Mouse (Mus musculus) embryonic facial prominence, embryonic 14.5 days (tissue): ENCODE data around the gene Srpk3. TPM values are rescaled to one million over a fixed set of nuclear protein-coding genes. Genes with fewer than 3 reads are reported as not detected.

Source experiments
- ATAC-seq: fragments of 200-750 bp; cut with Nextera tagmentation; 2 replicates; pipeline ENCODE4 v1.8.0; 2017; ENCODE audit warnings: low read depth, moderate number of reproducible peaks, moderate TSS enrichment
- DNase-seq: peaks from one replicate; pipeline ENCODE4 v3.0.0-alpha.2; 2015; ENCODE audit warnings: low spot score
- H3K27ac ChIP-seq: fragments of 300-500 bp; sonication (generic); replicated peaks from 2 replicates; pipeline ENCODE4 v1.5.1; 2014; ENCODE audit warnings: low read depth, mild to moderate bottlenecking, low read length, moderate library complexity
- H3K27me3 ChIP-seq: fragments of 300-500 bp; sonication (generic); replicated peaks from 2 replicates; pipeline ENCODE4 v1.6.1; 2014; ENCODE audit warnings: low read length; ENCODE audit not compliant: control insufficient read depth, insufficient read depth
- H3K36me3 ChIP-seq: fragments of 300-500 bp; sonication (generic); 2 replicates; pipeline ENCODE4 v1.6.1; 2014; ENCODE audit warnings: low read length, mixed read lengths; ENCODE audit not compliant: control insufficient read depth, insufficient read depth
- H3K4me1 ChIP-seq: fragments of 300-500 bp; sonication (generic); 2 replicates; pipeline ENCODE4 v1.6.1; 2014; ENCODE audit warnings: antibody characterized with exemption, low read length; ENCODE audit not compliant: control insufficient read depth, insufficient read depth
- H3K4me2 ChIP-seq: fragments of 300-500 bp; sonication (generic); 2 replicates; pipeline ENCODE4 v1.6.1; 2014; ENCODE audit warnings: low read depth, mild to moderate bottlenecking, low read length, moderate library complexity, mixed read lengths
- H3K4me3 ChIP-seq: fragments of 300-500 bp; sonication (generic); 2 replicates; pipeline ENCODE4 v1.5.1; 2014; ENCODE audit warnings: low read depth, mild to moderate bottlenecking, low read length
- H3K9ac ChIP-seq: fragments of 300-500 bp; sonication (generic); 2 replicates; pipeline ENCODE4 v1.6.1; 2014; ENCODE audit warnings: low read depth, mild to moderate bottlenecking, low read length, moderate library complexity, mixed read lengths
- H3K9me3 ChIP-seq: fragments of 300-500 bp; sonication (generic); 2 replicates; pipeline ENCODE4 v1.6.1; 2016; ENCODE audit warnings: low read length; ENCODE audit not compliant: control insufficient read depth
- WGBS: fragments of 180-500 bp; shearing (Covaris S2); extraction: QIAGEN DNeasy Blood & Tissue Kit; methylation state at CpG from one replicate; pipeline ENCODE4 v1.1.7; 2014; 5-methylcytosine and 5-hydroxymethylcytosine counted together
- polyA plus RNA-seq: library from polyadenylated mRNA; unstranded; fragments of >200 nt; fragmentation: Nextera tagmentation; extraction: Ambion mirVana; gene quantifications from 2 replicates; pipeline ENCODE4 v1.2.1, GENCODE M21; 2014

Srpk3 gene
- polyA plus RNA-seq, 1 experiment from 2014 or later: 63.2 TPM

DNA sequence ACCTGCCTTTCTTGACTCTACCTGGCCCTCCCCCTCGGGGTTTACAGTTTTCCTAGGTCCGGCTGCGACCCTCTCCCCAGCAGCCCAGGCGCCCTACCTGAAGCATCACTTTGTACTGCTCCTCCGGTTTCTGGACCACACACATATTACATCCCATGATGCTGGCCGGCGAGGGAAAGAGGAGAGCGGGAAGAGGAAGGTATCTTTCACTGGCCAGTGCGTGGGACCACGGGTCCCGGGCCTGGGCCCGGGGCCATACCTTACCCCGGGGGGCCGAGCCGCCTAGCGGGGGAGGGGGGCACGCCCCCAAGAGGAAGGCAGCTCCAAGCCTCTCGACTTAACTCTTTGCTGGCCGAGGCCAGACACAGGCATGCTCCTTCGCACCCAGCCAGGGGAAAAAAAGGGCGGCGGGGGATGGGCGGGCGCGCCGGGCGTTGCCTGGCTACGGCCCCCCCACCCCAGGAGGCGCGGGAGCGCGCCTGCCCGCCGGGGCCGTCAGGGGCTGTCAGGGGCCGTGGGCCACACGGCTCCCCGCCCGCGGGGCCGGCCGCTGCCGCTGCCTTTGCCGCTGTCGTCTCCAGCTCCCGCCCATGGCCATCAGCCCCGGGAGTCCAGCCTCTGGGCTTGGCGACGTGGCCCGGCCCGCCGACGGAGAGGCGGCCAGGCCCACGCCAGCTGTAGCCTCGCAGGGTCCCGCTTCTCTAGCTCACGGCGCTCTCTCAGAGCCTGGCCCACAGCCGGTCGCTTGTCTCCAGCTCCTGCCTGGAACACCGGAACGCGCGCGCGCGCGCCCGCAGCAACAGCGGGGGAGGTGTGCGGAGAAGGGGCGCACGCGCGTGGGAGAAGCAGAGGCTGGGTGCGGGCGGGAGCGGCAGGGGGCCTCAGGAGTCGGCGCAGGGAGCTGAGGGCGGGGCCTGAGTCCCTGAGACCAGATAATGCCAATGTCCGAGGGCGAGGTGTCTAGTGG is 50.3 kb downstream of the Srpk3 start, which contains the start of gene Pdzd4:
Pdzd4 (minus strand) TSS at position 785 of the 967 bp plus-strand sequence.
- Histone ChIP-seq H3K27me3 (no peaks in the 10 kb centered on the region), H3K4me2 (peak within 1 kb of the TSS; percentile 65), H3K4me3 (peak within 1 kb of the TSS; percentile 64), H3K4me1 (no peaks in the 10 kb centered on the region), H3K9me3 (no peaks in the 10 kb centered on the region), H3K36me3 (no peaks in the 10 kb centered on the region), H3K9ac (peak within 1 kb of the TSS; percentile 78), H3K27ac (peak within 1 kb of the TSS; percentile 70)
- DNase-seq: peak; percentile 81
- ATAC-seq: peak; percentile 93
- WGBS: 20% methylated on average over 18 of the region's 84 CpGs

Other genes with a start within 250 kb of the Srpk3 start
- 1.6 and 2.2 TPM in 2 replicates for gene Dusp9, start 135.0 kb upstream of the Srpk3 start, polyA plus RNA-seq
- gene Pnck, start 114.3 kb upstream of the Srpk3 start, polyA plus RNA-seq: 16.6 and 19.9 TPM in 2 replicates
- 8.8 and 10.1 TPM in 2 replicates for gene Slc6a8, start 101.3 kb upstream of the Srpk3 start, polyA plus RNA-seq
- gene Bcap31, start 58.2 kb upstream of the Srpk3 start, polyA plus RNA-seq: 240 and 244 TPM in 2 replicates
- gene Abcd1, start 57.8 kb upstream of the Srpk3 start, polyA plus RNA-seq: 14.7 and 15.7 TPM in 2 replicates
- 0.90 and 1.1 TPM in 2 replicates for gene Plxnb3, start 17.3 kb upstream of the Srpk3 start, polyA plus RNA-seq
- gene Idh3g, start 12.5 kb downstream of the Srpk3 start, polyA plus RNA-seq: 193 and 211 TPM in 2 replicates
- 259 and 277 TPM in 2 replicates for gene Ssr4, start 12.6 kb downstream of the Srpk3 start, polyA plus RNA-seq
- 1.1 and 1.8 TPM in 2 replicates for gene Pdzd4, start 50.6 kb downstream of the Srpk3 start, polyA plus RNA-seq
- 0.14 TPM in 1 of 2 replicates, not detected in the other for gene Avpr2, start 117.7 kb downstream of the Srpk3 start, polyA plus RNA-seq
- 9.7 and 10.2 TPM in 2 replicates for gene L1cam, start 121.7 kb downstream of the Srpk3 start, polyA plus RNA-seq
- gene Arhgap4, start 147.5 kb downstream of the Srpk3 start, polyA plus RNA-seq: 2.3 and 4.5 TPM in 2 replicates
- 102 and 110 TPM in 2 replicates for gene Naa10, start 147.5 kb downstream of the Srpk3 start, polyA plus RNA-seq
- 36.1 and 38.1 TPM in 2 replicates for gene Renbp, start 156.4 kb downstream of the Srpk3 start, polyA plus RNA-seq
- gene Hcfc1, start 192.0 kb downstream of the Srpk3 start, polyA plus RNA-seq: 60.2 and 63.6 TPM in 2 replicates
- 43.3 and 48.2 TPM in 2 replicates for gene Irak1, start 249.5 kb downstream of the Srpk3 start, polyA plus RNA-seq